Mouse (Mus musculus) lung, postnatal 0 days (tissue): ENCODE results near the gene Nomo1.

Experiments
- CTCF ChIP-seq: IDR thresholded peaks from 2 replicates; pipeline ENCODE4 v1.5.1; 2016; ENCODE audit warnings: antibody characterized with exemption, mild to moderate bottlenecking
- EP300 ChIP-seq: IDR thresholded peaks from 2 replicates; pipeline ENCODE4 v1.6.1; 2016; ENCODE audit warnings: antibody characterized with exemption, mild to moderate bottlenecking, control low read depth

GRCm38 (mm10) chr7:46077675-46078074 lies 44.2 kb downstream of the Nomo1 start:
- TF ChIP-seq CTCF (no peak), EP300 (no peak)
